Mouse (Mus musculus): ENCODE measurements at regions not wholly inside any gene's neighbourhood (a gene's known extent, or its start where the extent isn't known, plus 50 kb on each side); places are given as distances from the start of the nearest gene placed in this dataset.

DNA sequence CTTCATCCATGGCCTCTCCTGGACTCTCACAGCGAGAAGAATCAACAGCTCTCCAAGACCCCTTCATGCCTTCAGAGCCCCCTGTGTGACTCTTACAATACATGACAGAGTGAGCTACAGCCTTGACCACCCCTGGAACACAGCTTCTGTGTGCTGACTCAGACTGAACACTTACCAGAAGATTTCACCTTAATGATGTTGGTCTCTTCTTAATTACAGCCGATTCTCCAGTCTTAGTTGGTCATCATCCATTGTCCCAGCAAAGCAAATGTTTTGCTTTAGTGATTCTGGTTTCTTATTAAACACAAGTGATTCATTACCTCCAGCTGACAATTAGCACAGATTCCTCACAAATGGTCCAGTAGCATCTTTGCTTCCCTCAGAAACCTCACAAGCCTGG is 134.0 kb upstream of the Inhba start:
- Histone ChIP-seq H3K4me2 (replicated peaks) (no peak overlapping the region), H3K27ac (no peak overlapping the region), H3K4me1 (no peaks in the 10 kb centered on the region), H3K27me3 (no peaks in the 10 kb centered on the region), H3K9me3 (no peaks in the 10 kb centered on the region), H3K9ac (no peak overlapping the region), H3K36me3 (no peaks in the 10 kb centered on the region), H3K4me3 (no peak overlapping the region)
- WGBS = 84% methylated on average over 2 of the region's 2 CpGs
- ATAC-seq (ENCODE audit: insufficient number of reproducible peaks, insufficient read depth, low FRiP score, low TSS enrichment) = no peak

DNA sequence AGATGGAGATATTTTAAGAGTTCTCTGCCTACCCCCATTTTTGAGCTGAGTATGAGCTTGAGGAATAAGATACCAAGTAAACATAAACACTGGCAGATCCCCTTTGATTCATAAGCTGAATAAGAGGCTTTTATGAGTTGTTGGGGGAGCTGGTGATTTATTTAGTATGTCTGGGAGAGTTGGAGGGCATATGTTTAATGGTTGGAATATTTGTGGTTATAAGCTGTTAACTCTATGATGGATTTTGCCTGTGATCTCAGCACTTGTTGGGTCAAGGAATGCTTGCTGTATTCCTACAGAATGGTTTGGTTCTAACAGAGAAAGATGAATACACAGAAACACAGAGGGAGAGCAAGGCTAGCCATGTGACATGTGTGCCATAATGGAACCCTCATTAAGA is 132.1 kb upstream of the Inhba start:
- Histone ChIP-seq H3K4me2 (replicated peaks) (no peak overlapping the region), H3K27me3 (no peaks in the 10 kb centered on the region), H3K9ac (no peak overlapping the region), H3K4me3 (no peak overlapping the region), H3K36me3 (no peaks in the 10 kb centered on the region), H3K27ac (no peak overlapping the region), H3K4me1 (no peaks in the 10 kb centered on the region), H3K9me3 (no peaks in the 10 kb centered on the region)
- ATAC-seq (ENCODE audit: insufficient number of reproducible peaks, insufficient read depth, low FRiP score, low TSS enrichment) = no peak

GRCm38 (mm10) chr13:15890794-15891193 is 120.9 kb upstream of the Inhba start:
- H3K27me3 ChIP-seq = no peaks in the 10 kb centered on the region
- no peaks in the 10 kb centered on the region for H3K9me3 ChIP-seq
- H3K9ac ChIP-seq = no peak overlapping the region
- no peak overlapping the region for H3K27ac ChIP-seq
- H3K36me3 ChIP-seq = no peaks in the 10 kb centered on the region
- no peak overlapping the region for H3K4me2 ChIP-seq (replicated peaks)
- H3K4me1 ChIP-seq = no peaks in the 10 kb centered on the region
- WGBS = 82% methylated on average over 3 of the region's 3 CpGs
- ATAC-seq (ENCODE audit: insufficient number of reproducible peaks, insufficient read depth, low FRiP score, low TSS enrichment) = no peak
- no peak overlapping the region for H3K4me3 ChIP-seq

GRCm38 (mm10) chr13:15891403-15891802 is 120.2 kb upstream of the Inhba start:
- Histone ChIP-seq H3K4me2 (replicated peaks) (no peak overlapping the region), H3K27ac (no peak overlapping the region), H3K27me3 (no peaks in the 10 kb centered on the region), H3K4me3 (no peak overlapping the region), H3K36me3 (no peaks in the 10 kb centered on the region), H3K9ac (no peak overlapping the region), H3K9me3 (no peaks in the 10 kb centered on the region), H3K4me1 (no peaks in the 10 kb centered on the region)
- no peak for ATAC-seq (ENCODE audit: insufficient number of reproducible peaks, insufficient read depth, low FRiP score, low TSS enrichment)

GRCm38 (mm10) chr13:15898201-15898600 is 113.5 kb upstream of the Inhba start:
- no peaks in the 10 kb centered on the region for H3K4me1 ChIP-seq
- no peak overlapping the region for H3K9ac ChIP-seq
- ATAC-seq (ENCODE audit: insufficient number of reproducible peaks, insufficient read depth, low FRiP score, low TSS enrichment) = no peak
- WGBS = 92% methylated on average over 1 of the region's 1 CpGs
- no peaks in the 10 kb centered on the region for H3K9me3 ChIP-seq
- no peaks in the 10 kb centered on the region for H3K27me3 ChIP-seq
- H3K27ac ChIP-seq = no peak overlapping the region
- H3K4me2 ChIP-seq (replicated peaks) = no peak overlapping the region
- no peak overlapping the region for H3K4me3 ChIP-seq
- no peaks in the 10 kb centered on the region for H3K36me3 ChIP-seq

- Histone ChIP-seq H3K4me2 (replicated peaks) (no peak overlapping the region), H3K4me1 (no peaks in the 10 kb centered on the region), H3K4me3 (no peak overlapping the region), H3K27me3 (no peaks in the 10 kb centered on the region), H3K36me3 (no peaks in the 10 kb centered on the region), H3K27ac (no peak overlapping the region), H3K9me3 (no peaks in the 10 kb centered on the region), H3K9ac (no peak overlapping the region)
- no peak for ATAC-seq (ENCODE audit: insufficient number of reproducible peaks, insufficient read depth, low FRiP score, low TSS enrichment)
- WGBS = 48% methylated on average over 7 of the region's 7 CpGs
Measured at GRCm38 (mm10) chr13:15901710-15902675, 109.7 kb upstream of the Inhba start.

DNA sequence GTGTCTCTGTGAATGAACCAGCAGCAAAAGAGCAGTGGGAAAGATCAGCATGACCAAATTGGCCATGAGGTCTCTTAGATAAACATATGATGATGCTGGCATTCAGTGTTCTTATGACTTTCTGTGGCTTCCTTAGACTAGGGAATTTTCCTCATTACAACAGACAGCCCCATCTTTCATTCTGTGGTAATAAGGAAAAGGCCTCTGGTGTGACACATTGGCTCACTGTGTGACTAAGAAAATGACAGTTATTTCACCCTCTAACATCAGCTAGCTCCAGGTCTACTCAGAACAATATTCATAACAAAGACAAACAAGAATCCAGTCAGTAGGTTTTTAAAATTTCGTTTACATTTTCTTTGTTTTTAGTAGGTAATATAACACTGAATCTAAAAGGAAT is 103.8 kb upstream of the Inhba start:
- Histone ChIP-seq H3K27ac (no peak overlapping the region), H3K36me3 (no peaks in the 10 kb centered on the region), H3K9me3 (no peaks in the 10 kb centered on the region), H3K9ac (no peak overlapping the region), H3K4me2 (replicated peaks) (no peak overlapping the region), H3K4me1 (no peaks in the 10 kb centered on the region), H3K4me3 (no peak overlapping the region), H3K27me3 (no peaks in the 10 kb centered on the region)
- 59% methylated on average over 1 of the region's 1 CpGs for WGBS
- ATAC-seq (ENCODE audit: insufficient number of reproducible peaks, insufficient read depth, low FRiP score, low TSS enrichment) = no peak

DNA sequence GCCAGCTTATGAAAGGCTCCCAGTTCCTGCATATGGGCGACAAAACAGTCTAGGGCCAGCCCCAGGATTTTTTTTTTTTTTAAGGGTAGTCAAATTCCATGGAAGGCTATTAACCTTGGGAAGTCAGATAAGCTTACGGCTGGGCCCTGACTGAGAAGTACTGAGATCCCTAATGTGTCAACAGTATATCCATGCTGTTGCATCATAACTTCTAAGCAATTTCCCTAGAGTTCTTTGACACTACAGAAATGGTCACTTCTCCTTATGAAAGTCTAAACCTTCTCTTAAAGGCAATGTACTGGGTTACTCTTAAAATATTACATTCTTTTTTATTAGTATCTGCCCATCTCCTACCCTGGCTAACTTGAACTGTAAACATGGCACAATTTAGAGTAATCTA is 101.1 kb upstream of the Inhba start:
- ATAC-seq (ENCODE audit: insufficient number of reproducible peaks, insufficient read depth, low FRiP score, low TSS enrichment) = no peak
- Histone ChIP-seq H3K4me3 (no peak overlapping the region), H3K4me2 (replicated peaks) (no peak overlapping the region), H3K9me3 (no peaks in the 10 kb centered on the region), H3K36me3 (no peaks in the 10 kb centered on the region), H3K9ac (no peak overlapping the region), H3K4me1 (no peaks in the 10 kb centered on the region), H3K27me3 (no peaks in the 10 kb centered on the region), H3K27ac (no peak overlapping the region)
- WGBS = 68% methylated on average over 2 of the region's 2 CpGs

DNA sequence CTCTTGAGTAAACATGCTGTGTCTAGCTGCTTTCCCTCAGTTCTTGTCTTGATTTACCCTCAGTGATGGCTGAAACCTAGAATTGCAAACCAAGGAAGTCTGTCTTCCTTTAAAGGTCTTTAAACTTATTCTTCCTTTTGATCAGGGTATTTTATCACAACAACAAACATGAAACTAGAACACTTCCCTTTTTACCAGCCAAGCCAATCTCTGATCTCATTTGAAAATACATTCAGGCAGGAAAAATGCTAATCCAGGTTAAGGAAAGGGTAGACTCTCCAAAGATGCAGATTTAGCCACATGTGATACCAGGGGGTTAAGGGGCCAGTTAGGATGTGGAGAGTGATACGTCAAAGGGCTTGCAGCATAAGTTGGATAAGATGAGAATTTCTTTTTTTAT is 100.4 kb upstream of the Inhba start:
- H3K9me3 ChIP-seq = no peaks in the 10 kb centered on the region
- H3K4me2 ChIP-seq (replicated peaks) = no peak overlapping the region
- H3K4me3 ChIP-seq = no peak overlapping the region
- no peak overlapping the region for H3K9ac ChIP-seq
- no peaks in the 10 kb centered on the region for H3K36me3 ChIP-seq
- no peaks in the 10 kb centered on the region for H3K4me1 ChIP-seq
- H3K27me3 ChIP-seq = no peaks in the 10 kb centered on the region
- no peak overlapping the region for H3K27ac ChIP-seq
- ATAC-seq (ENCODE audit: insufficient number of reproducible peaks, insufficient read depth, low FRiP score, low TSS enrichment) = no peak
- 81% methylated on average over 1 of the region's 1 CpGs for WGBS

DNA sequence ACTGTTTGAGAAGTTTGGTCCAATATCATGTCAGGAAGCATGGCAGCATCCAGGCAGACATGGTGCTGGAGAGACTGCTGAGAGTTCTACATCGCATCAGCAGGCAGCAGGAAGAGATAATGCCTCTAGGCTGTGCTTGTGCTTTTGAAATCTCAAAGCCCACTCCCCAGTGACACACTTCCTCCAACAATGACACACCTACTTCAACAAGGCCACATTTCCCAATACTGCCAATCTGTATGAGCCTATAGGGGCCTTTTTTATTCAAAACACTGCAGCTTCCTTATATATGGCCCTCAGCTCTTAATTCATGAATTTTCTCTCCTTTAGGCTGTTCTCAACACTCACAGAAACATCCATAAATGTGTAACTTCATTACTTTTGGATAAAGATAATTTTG is 97.4 kb upstream of the Inhba start:
- no peak for ATAC-seq (ENCODE audit: insufficient number of reproducible peaks, insufficient read depth, low FRiP score, low TSS enrichment)
- Histone ChIP-seq H3K4me2 (replicated peaks) (no peak overlapping the region), H3K4me1 (no peaks in the 10 kb centered on the region), H3K27me3 (no peaks in the 10 kb centered on the region), H3K9ac (no peak overlapping the region), H3K27ac (no peak overlapping the region), H3K9me3 (no peaks in the 10 kb centered on the region), H3K36me3 (no peaks in the 10 kb centered on the region), H3K4me3 (no peak overlapping the region)
- 67% methylated on average over 1 of the region's 1 CpGs for WGBS

DNA sequence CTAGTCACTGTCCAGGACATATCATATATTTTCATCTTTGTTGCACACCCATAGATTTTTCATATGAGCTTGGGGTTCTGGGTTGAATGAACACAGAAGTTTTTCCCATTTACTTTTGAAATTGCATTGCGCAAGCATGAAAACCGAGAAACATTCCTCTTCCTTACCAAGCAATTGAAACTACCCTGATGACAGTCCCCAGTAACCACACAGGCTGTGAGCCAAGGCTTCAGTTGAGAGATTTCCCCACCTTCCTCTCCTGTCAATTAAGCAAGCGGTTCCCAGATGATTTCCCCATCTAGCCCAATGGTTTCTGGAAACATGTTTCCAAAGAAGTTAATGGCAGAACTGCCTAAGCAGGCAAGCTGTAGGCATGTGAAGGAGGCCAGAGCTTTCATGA is 81.8 kb upstream of the Inhba start:
- Histone ChIP-seq H3K4me1 (no peaks in the 10 kb centered on the region), H3K9me3 (no peaks in the 10 kb centered on the region), H3K27ac (no peak overlapping the region), H3K27me3 (no peaks in the 10 kb centered on the region), H3K9ac (no peak overlapping the region), H3K36me3 (no peaks in the 10 kb centered on the region), H3K4me2 (replicated peaks) (no peak overlapping the region), H3K4me3 (no peak overlapping the region)
- no peak for ATAC-seq (ENCODE audit: insufficient number of reproducible peaks, insufficient read depth, low FRiP score, low TSS enrichment)
- 76% methylated on average over 3 of the region's 3 CpGs for WGBS

- no peak for ATAC-seq (ENCODE audit: insufficient number of reproducible peaks, insufficient read depth, low FRiP score, low TSS enrichment)
- Histone ChIP-seq H3K27ac (no peak overlapping the region), H3K4me3 (no peak overlapping the region), H3K4me2 (replicated peaks) (no peak overlapping the region), H3K27me3 (no peaks in the 10 kb centered on the region), H3K9ac (no peak overlapping the region), H3K9me3 (no peaks in the 10 kb centered on the region), H3K36me3 (no peaks in the 10 kb centered on the region), H3K4me1 (no peaks in the 10 kb centered on the region)
- 32% methylated on average over 5 of the region's 5 CpGs for WGBS
Measured at GRCm38 (mm10) chr13:15931553-15932162, 80.0 kb upstream of the Inhba start.
